Mouse (Mus musculus): Measurements from ENCODE around the gene Timm22.

- TF ChIP-seq CTCF (IDR thresholded peaks at IDR 0.05; ENCODE audit: borderline replicate concordance, control insufficient read depth, extremely low read depth, insufficient read depth, low read length, poor library complexity) (no peak), POLR2A (IDR thresholded peaks at IDR 0.05; ENCODE audit: control insufficient read depth, extremely low read depth, insufficient read depth, low read length, poor library complexity) (no peak)
Observed at GRCm38 (mm10) chr11:76419179-76419578, 12.4 kb downstream of the Timm22 start.

Measured in thymus, adult 2 months (tissue).